Comparison of ENCODE assay signal across 9 mouse cellular contexts in the genomic region with DNA sequence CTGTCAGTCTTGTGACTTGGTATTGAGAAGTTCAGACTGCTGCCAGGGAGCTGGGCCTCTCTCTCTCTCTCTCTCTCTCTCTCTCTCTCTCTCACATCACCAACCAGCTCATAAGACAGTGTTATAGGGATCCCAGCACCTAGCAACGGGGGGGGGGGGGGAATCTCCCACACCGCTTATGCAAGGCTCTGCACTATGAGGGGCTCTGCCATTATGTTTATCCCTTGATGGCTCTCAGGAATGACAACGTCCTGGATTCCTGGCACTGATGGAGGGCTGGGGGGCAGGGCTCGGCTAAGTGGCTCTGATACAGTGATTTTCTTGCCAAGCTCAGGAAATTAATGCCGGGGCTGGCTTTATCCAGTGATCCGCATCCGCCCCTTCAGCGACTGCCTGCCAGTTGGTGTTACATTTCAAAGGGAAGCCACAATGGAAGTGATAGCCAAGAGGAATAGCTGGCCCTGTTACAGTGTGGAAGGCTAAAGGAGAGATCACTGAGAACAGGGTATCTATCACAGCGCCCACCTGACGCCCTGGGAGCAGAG. TPM values are rescaled to one million over a fixed set of nuclear protein-coding genes. Genes with fewer than 3 reads are reported as not detected.
DNase-seq lines count a peak whose midpoint lies in the region; ATAC-seq and TF ChIP-seq lines count a peak whose summit lies in the region.
"Had no signal": no experiment of that assay in that cellular context is flagged by ENCODE, and none has a peak within 500 bp of the region (broad histone marks: within the 10 kb centered on the region; RNA-seq: fewer than 3 reads in every experiment).

No protein-coding gene starts in this region.

- H3K27ac ChIP-seq in intestine, embryonic 14.5 days (ENCODE audit: low read depth) = no peak overlapping the region
- no peak overlapping the region for H3K27ac ChIP-seq in intestine, embryonic 15.5 days
- peak overlapping the region; percentile 79 for H3K27ac ChIP-seq in forebrain, embryonic 14.5 days (ENCODE audit: low read depth, low read length)
- H3K27ac ChIP-seq in kidney, adult 2 months (ENCODE audit: insufficient read depth, low read depth, low read length) = no peak overlapping the region
- peak overlapping the region; percentile 69 for H3K27ac ChIP-seq in neural tube, embryonic 14.5 days (ENCODE audit: low read depth, low read length)
- H3K27ac ChIP-seq in liver, postnatal 0 days (ENCODE audit: low read depth) = no peak overlapping the region
- H3K27ac ChIP-seq: liver, embryonic 13.5 days had no signal

- no peak overlapping the region for H3K4me3 ChIP-seq in intestine, embryonic 14.5 days (ENCODE audit: low read depth, low read length)
- H3K4me3 ChIP-seq in intestine, embryonic 15.5 days (replicated peaks) = no peak overlapping the region
- no peak overlapping the region for H3K4me3 ChIP-seq in forebrain, embryonic 14.5 days (ENCODE audit: low read depth, low read length)
- H3K4me3 ChIP-seq in kidney, adult 2 months (ENCODE audit: insufficient read depth, low read depth, low read length) = no peak overlapping the region
- H3K4me3 ChIP-seq in neural tube, embryonic 14.5 days (ENCODE audit: low read depth, low read length) = no peak overlapping the region
- H3K4me3 ChIP-seq in liver, postnatal 0 days (ENCODE audit: low read depth, low read length) = no peak overlapping the region
- H3K4me3 ChIP-seq: liver, embryonic 13.5 days had no signal

- ATAC-seq in intestine, embryonic 14.5 days (replicated peaks; ENCODE audit: low FRiP score, low TSS enrichment, low read depth) = no peak
- no peak for ATAC-seq in intestine, embryonic 15.5 days
- ATAC-seq in forebrain, embryonic 14.5 days = peak; percentile 88
- ATAC-seq in neural tube, embryonic 14.5 days (ENCODE audit: low read depth) = peak; percentile 83
- no peak for ATAC-seq in liver, postnatal 0 days

- H3K9me3 ChIP-seq in intestine, embryonic 14.5 days (ENCODE audit: control insufficient read depth, low read length) = no peaks in the 10 kb centered on the region
- no peaks in the 10 kb centered on the region for H3K9me3 ChIP-seq in intestine, embryonic 15.5 days
- H3K9me3 ChIP-seq in forebrain, embryonic 14.5 days (replicated peaks; ENCODE audit: control insufficient read depth, low read length) = no peaks in the 10 kb centered on the region
- H3K9me3 ChIP-seq in neural tube, embryonic 14.5 days (ENCODE audit: control insufficient read depth, low read length) = no peaks in the 10 kb centered on the region
- H3K9me3 ChIP-seq in liver, postnatal 0 days (ENCODE audit: low read length) = no peaks in the 10 kb centered on the region
- H3K9me3 ChIP-seq: liver, embryonic 13.5 days had no signal

- no peaks in the 10 kb centered on the region for H3K36me3 ChIP-seq in intestine, embryonic 14.5 days (ENCODE audit: control insufficient read depth, insufficient read depth, low read length)
- H3K36me3 ChIP-seq in intestine, embryonic 15.5 days = no peaks in the 10 kb centered on the region
- H3K36me3 ChIP-seq in forebrain, embryonic 14.5 days (ENCODE audit: control insufficient read depth, insufficient read depth, low read length) = no peaks in the 10 kb centered on the region
- no peaks in the 10 kb centered on the region for H3K36me3 ChIP-seq in kidney, adult 2 months (ENCODE audit: control insufficient read depth, insufficient read depth, low read length)
- no peaks in the 10 kb centered on the region for H3K36me3 ChIP-seq in neural tube, embryonic 14.5 days (ENCODE audit: control insufficient read depth, insufficient read depth, low read length)
- H3K36me3 ChIP-seq in liver, postnatal 0 days (replicated peaks; ENCODE audit: insufficient read depth, low read length) = no peaks in the 10 kb centered on the region
- H3K36me3 ChIP-seq: liver, embryonic 13.5 days had no signal

- intact Hi-C loops in left cerebral cortex, postnatal 25 days (cut with DNase I) = loop anchor here (2.0 to 5.0 kb wide), 2 partner anchors 37 to 207 kb away; no protein-coding TSS in a partner anchor

- no peak overlapping the region for H3K9ac ChIP-seq in intestine, embryonic 14.5 days (ENCODE audit: low read length)
- H3K9ac ChIP-seq in intestine, embryonic 15.5 days = no peak overlapping the region
- H3K9ac ChIP-seq in forebrain, embryonic 14.5 days (ENCODE audit: low read length) = peak overlapping the region; percentile 32; the same call in 1 of the 2 replicates
- peak overlapping the region; percentile 16; the same call in 1 of the 2 replicates for H3K9ac ChIP-seq in neural tube, embryonic 14.5 days (replicated peaks; ENCODE audit: low read depth, low read length)
- no peak overlapping the region for H3K9ac ChIP-seq in liver, postnatal 0 days (replicated peaks)
- H3K9ac ChIP-seq: liver, embryonic 13.5 days had no signal

- no peaks in the 10 kb centered on the region for H3K27me3 ChIP-seq in intestine, embryonic 14.5 days (replicated peaks; ENCODE audit: control insufficient read depth, insufficient read depth, low read length)
- no peaks in the 10 kb centered on the region for H3K27me3 ChIP-seq in intestine, embryonic 15.5 days (replicated peaks)
- H3K27me3 ChIP-seq in forebrain, embryonic 14.5 days (replicated peaks; ENCODE audit: control insufficient read depth, insufficient read depth, low read length) = no peaks in the 10 kb centered on the region
- no peaks in the 10 kb centered on the region for H3K27me3 ChIP-seq in kidney, adult 2 months (replicated peaks; ENCODE audit: control insufficient read depth, insufficient read depth, low read length)
- no peaks in the 10 kb centered on the region for H3K27me3 ChIP-seq in neural tube, embryonic 14.5 days (ENCODE audit: control insufficient read depth, insufficient read depth, low read length)
- no peaks in the 10 kb centered on the region for H3K27me3 ChIP-seq in liver, postnatal 0 days (ENCODE audit: insufficient read depth, low read length)

- 12% methylated on average over 10 of the region's 10 CpGs for WGBS in intestine, embryonic 14.5 days
- WGBS in intestine, embryonic 15.5 days = 20% methylated on average over 10 of the region's 10 CpGs
- WGBS in forebrain, embryonic 14.5 days = under 1% methylated on average over 10 of the region's 10 CpGs
- 3% methylated on average over 10 of the region's 10 CpGs for WGBS in kidney, adult 2 months
- WGBS in neural tube, embryonic 14.5 days = 1% methylated on average over 10 of the region's 10 CpGs
- WGBS in liver, postnatal 0 days (ENCODE audit: insufficient replicate concordance) = 27% methylated on average over 10 of the region's 10 CpGs

- peak overlapping the region; percentile 18 for H3K4me2 ChIP-seq in intestine, embryonic 14.5 days (ENCODE audit: low read length)
- no peak overlapping the region for H3K4me2 ChIP-seq in intestine, embryonic 15.5 days (replicated peaks)
- peak overlapping the region; percentile 38 for H3K4me2 ChIP-seq in forebrain, embryonic 14.5 days (ENCODE audit: low read length)
- H3K4me2 ChIP-seq in neural tube, embryonic 14.5 days (ENCODE audit: low read depth, low read length) = peak overlapping the region; percentile 32; the same call in 1 of the 2 replicates
- no peak overlapping the region for H3K4me2 ChIP-seq in liver, postnatal 0 days (ENCODE audit: low read depth, low read length)
- H3K4me2 ChIP-seq: liver, embryonic 13.5 days had no signal

- no peak for DNase-seq in intestine, embryonic 14.5 days (ENCODE audit: low spot score)
- peak; percentile 91 for DNase-seq in forebrain, embryonic 14.5 days (ENCODE audit: low spot score)
- peak; percentile 95 for DNase-seq in kidney, adult 2 months
- DNase-seq in left cerebral cortex, postnatal 25 days (ENCODE audit: low spot score in 2 of 2) = peak; percentile 63 to 85
- no peak for DNase-seq in urinary bladder, postnatal 14 days (ENCODE audit: low spot score)
- DNase-seq in liver, postnatal 0 days = no peak
- DNase-seq: liver, embryonic 13.5 days had no signal

- no peak for TF ChIP-seq EP300 in liver, postnatal 0 days (IDR thresholded peaks at IDR 0.05; ENCODE audit: low read depth)

- TF ChIP-seq POLR2A in kidney, adult 2 months (IDR thresholded peaks at IDR 0.05; ENCODE audit: low read depth, low read length) = no peak

- peaks cover 13% of the 10 kb centered on the region; the same call in 1 of the 2 replicates for H3K4me1 ChIP-seq in intestine, embryonic 14.5 days (replicated peaks; ENCODE audit: control insufficient read depth, insufficient read depth, low read length)
- peaks cover 29% of the 10 kb centered on the region for H3K4me1 ChIP-seq in intestine, embryonic 15.5 days (replicated peaks)
- peaks cover 31% of the 10 kb centered on the region for H3K4me1 ChIP-seq in forebrain, embryonic 14.5 days (ENCODE audit: control insufficient read depth, insufficient read depth, low read length)
- peaks cover 14% of the 10 kb centered on the region; the same call in 1 of the 2 replicates for H3K4me1 ChIP-seq in kidney, adult 2 months (ENCODE audit: control insufficient read depth, insufficient read depth, low read length)
- H3K4me1 ChIP-seq in neural tube, embryonic 14.5 days (ENCODE audit: control insufficient read depth, insufficient read depth, low read length) = peaks cover 10% of the 10 kb centered on the region; the same call in 1 of the 2 replicates
- H3K4me1 ChIP-seq in liver, postnatal 0 days (ENCODE audit: insufficient read depth) = peaks cover 18% of the 10 kb centered on the region

- TF ChIP-seq CTCF in kidney, adult 2 months (conservative IDR thresholded peaks at IDR 0.05; ENCODE audit: insufficient read depth, insufficient read length, low read depth, low read length) = no peak
- no peak for TF ChIP-seq CTCF in liver, postnatal 0 days (IDR thresholded peaks at IDR 0.05; ENCODE audit: low read depth)

RNA-seq across cellular contexts. Expression of a gene that starts 38.7 kb away (rescaled TPM):
- 10.4 and 10.8 TPM in 2 replicates for polyA plus RNA-seq in intestine, embryonic 14.5 days (2014; fragmentation: Nextera tagmentation; extraction: Ambion mirVana)
- polyA plus RNA-seq in intestine, embryonic 15.5 days (2015; fragmentation: Nextera tagmentation; extraction: Ambion mirVana) = 5.7 and 6.1 TPM in 2 replicates
- polyA plus RNA-seq in forebrain, embryonic 14.5 days (2014; fragmentation: Nextera tagmentation; extraction: Ambion mirVana) = 0.99 and 1.4 TPM in 2 replicates
- 23.3 and 24.2 TPM in 2 replicates for polyA plus RNA-seq in kidney, adult 2 months (2012; rRNA removed)
- 10 to 100 TPM; 80.7 to 87.1 TPM for total RNA-seq in left cerebral cortex, postnatal 25 days (2021)
- 2.7 and 3.2 TPM in 2 replicates for polyA plus RNA-seq in neural tube, embryonic 14.5 days (2014; fragmentation: Nextera tagmentation; extraction: Ambion mirVana)
- 2.4 and 3.4 TPM in 2 replicates for polyA plus RNA-seq in liver, postnatal 0 days (2015; fragmentation: Nextera tagmentation; extraction: Ambion mirVana)

Comparison
In these comparisons a context has a peak if more than half of its experiments do, and no peak if none do; other contexts are left out.
1. H3K4me2 ChIP-seq: peak in intestine, embryonic 14.5 days (single experiment), forebrain, embryonic 14.5 days (single experiment) and neural tube, embryonic 14.5 days (single experiment); none in intestine, embryonic 15.5 days (single experiment) and liver, postnatal 0 days (single experiment).
2. ATAC-seq: peak in forebrain, embryonic 14.5 days (single experiment) and neural tube, embryonic 14.5 days (single experiment); none in intestine, embryonic 14.5 days (single experiment), intestine, embryonic 15.5 days (single experiment) and liver, postnatal 0 days (single experiment).
3. DNase-seq: peak in forebrain, embryonic 14.5 days (single experiment), kidney, adult 2 months (single experiment) and left cerebral cortex, postnatal 25 days (2 of 2); none in intestine, embryonic 14.5 days (single experiment), urinary bladder, postnatal 14 days (single experiment) and liver, postnatal 0 days (single experiment).
4. H3K27ac ChIP-seq: peak in forebrain, embryonic 14.5 days (single experiment) and neural tube, embryonic 14.5 days (single experiment); none in intestine, embryonic 14.5 days (single experiment), intestine, embryonic 15.5 days (single experiment), kidney, adult 2 months (single experiment) and liver, postnatal 0 days (single experiment).
5. H3K9ac ChIP-seq: peak in forebrain, embryonic 14.5 days (single experiment) and neural tube, embryonic 14.5 days (single experiment); none in intestine, embryonic 14.5 days (single experiment), intestine, embryonic 15.5 days (single experiment) and liver, postnatal 0 days (single experiment).